Mouse (Mus musculus): ENCODE data around the gene Zfp420.

- TF ChIP-seq MAX (IDR thresholded peaks at IDR 0.05; ENCODE audit: low read depth) (no peak), POLR2A (IDR thresholded peaks at IDR 0.05; ENCODE audit: insufficient read length, low read depth) (peak; percentile 57), POLR2AphosphoS2 (IDR thresholded peaks at IDR 0.05; ENCODE audit: insufficient read length, low read depth) (no peak)
Measured at GRCm38 (mm10) chr7:29908130-29908950, 48.6 kb downstream of the Zfp420 start, which contains the start of gene Zfp383.
